Mouse (Mus musculus): ENCODE results near the gene 1700015G11Rik. TPM values are rescaled to one million over a fixed set of nuclear protein-coding genes. Genes with fewer than 3 reads are reported as not detected.

The 1700015G11Rik gene
- total RNA-seq, 2 experiments from 2014 or later: not detected

DNA sequence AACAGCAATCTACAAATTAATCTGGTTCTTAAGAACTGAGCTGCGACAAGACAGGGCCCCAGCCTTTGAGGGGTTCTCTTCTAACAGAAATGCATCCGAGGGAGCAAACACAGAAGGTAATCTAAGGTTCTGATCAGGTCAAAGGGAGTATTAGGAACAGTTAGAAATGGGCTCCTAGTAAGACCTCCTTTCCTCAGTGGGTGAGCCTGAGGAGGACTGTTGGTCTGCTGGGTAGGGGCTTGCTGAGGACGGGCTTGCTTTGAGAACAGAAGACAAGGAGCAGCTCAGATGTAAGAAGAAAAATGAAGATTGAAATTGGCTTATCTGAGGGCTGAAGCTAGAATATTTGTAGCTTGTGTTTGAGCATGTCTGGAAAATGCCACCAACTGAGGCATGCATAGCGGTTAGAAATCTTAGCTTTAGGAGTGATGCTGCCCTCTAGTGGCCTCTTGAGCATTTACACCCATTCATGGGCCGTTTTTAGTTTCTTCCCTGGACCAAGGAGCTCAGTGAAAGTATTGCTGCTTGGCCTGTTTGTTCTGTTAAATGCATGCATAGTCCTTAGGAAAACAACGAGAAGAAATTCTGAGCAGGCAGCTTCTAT lies 43.2 kb downstream of the 1700015G11Rik start:
- intact Hi-C loops (cut with DNase I): loop anchor here (1.0 kb wide), 1 partner anchor 354 kb away; no protein-coding TSS in a partner anchor
- DNase-seq: no peak

- intact Hi-C loops (cut with DNase I): no loop called here
- no peak for DNase-seq
These were observed 46.1 kb downstream of the 1700015G11Rik start for GRCm38 (mm10) chr7:51969379-51969778.

- intact Hi-C loops (cut with DNase I): no loop called here
- no peak for DNase-seq
These were observed 47.9 kb downstream of the 1700015G11Rik start for GRCm38 (mm10) chr7:51967581-51967980.

DNA sequence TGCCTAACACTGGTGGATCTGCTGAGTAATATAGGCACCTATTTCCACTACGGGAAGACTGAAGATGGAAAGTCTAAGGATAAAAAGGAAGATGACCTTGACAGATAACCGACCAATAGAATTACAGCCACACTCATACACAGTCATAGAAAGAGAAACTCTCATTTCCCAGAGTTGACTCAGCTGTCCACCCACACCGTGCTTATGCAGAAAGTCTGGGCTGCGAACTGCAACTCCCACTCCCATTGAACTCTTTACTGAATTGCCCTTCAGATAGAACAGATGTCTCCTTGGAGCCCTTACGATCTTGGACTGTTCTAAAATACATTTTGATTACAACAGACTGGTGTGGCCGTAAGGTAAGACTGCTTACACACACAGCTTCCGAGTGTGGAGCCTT lies 50.8 kb downstream of the 1700015G11Rik start:
- DNase-seq: no peak
- intact Hi-C loops (cut with DNase I): no loop called here

- intact Hi-C loops (cut with DNase I): no loop called here
- no peak for DNase-seq
These were observed 53.1 kb downstream of the 1700015G11Rik start for GRCm38 (mm10) chr7:51962219-51962952.

Other genes with a start within 250 kb of the 1700015G11Rik start
- gene Gas2, start 153.7 kb downstream of the 1700015G11Rik start, total RNA-seq (2021): 1 to 10 TPM; 2.6 to 3.0 TPM
- 1 to 10 TPM; 1.3 to 1.5 TPM for gene Fancf, start 153.5 kb downstream of the 1700015G11Rik start, total RNA-seq (2021)
- 10 to 100 TPM; 13.8 to 17.7 TPM for gene Svip, start 9.7 kb downstream of the 1700015G11Rik start, total RNA-seq (2021)